In the genomic region with DNA sequence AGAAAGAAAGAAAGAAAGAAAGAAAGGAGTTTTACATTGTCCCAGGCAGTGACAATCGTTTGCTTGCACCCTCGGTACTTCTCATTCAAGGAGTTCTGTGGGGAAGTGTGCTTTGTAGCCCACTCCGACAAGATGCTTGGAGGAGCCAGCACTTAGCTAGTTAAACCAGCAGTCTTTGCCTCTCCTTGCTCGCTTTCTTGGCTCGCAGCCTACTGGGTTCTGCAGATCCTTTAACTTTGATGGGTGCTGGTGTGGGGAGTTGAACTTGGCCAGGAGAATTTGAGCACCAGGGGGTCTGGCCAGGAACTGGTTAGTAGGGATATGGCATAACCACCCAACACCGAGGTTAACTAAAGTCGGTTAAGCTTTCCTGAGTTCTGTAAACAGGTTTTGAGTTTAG, we compare ENCODE assay signal across 9 mouse cellular contexts.
A peak's percentile ranks its signal among the peaks of the same experiment; 100 is the strongest.
DNase-seq lines count a peak whose midpoint lies in the region; ATAC-seq and TF ChIP-seq lines count a peak whose summit lies in the region.
"Had no signal": no experiment of that assay in that cellular context is flagged by ENCODE, and none has a peak within 500 bp of the region (broad histone marks: within the 10 kb centered on the region; RNA-seq: fewer than 3 reads in every experiment).

No protein-coding gene starts in this region.

- no peaks in the 10 kb centered on the region for H3K9me3 ChIP-seq in lung, embryonic 14.5 days (ENCODE audit: low read depth, low read length)
- H3K9me3 ChIP-seq in intestine, postnatal 0 days (ENCODE audit: control insufficient read depth): no peaks in the 10 kb centered on the region
- H3K9me3 ChIP-seq in neural tube, embryonic 13.5 days: no peaks in the 10 kb centered on the region
- H3K9me3 ChIP-seq: megakaryocyte, embryonic 14.5 days had no signal

- H3K36me3 ChIP-seq in lung, embryonic 14.5 days (ENCODE audit: insufficient read depth): 0 out of 2 replicates have a peak, but pooled peaks cover 4% of the 10 kb centered on the region
- no peaks in the 10 kb centered on the region for H3K36me3 ChIP-seq in intestine, postnatal 0 days (ENCODE audit: control insufficient read depth, insufficient read depth)
- H3K36me3 ChIP-seq in neural tube, embryonic 13.5 days: no peaks in the 10 kb centered on the region

- no peak for TF ChIP-seq POLR2A in embryonic fibroblast, embryonic 13.5 days (IDR thresholded peaks at IDR 0.05; ENCODE audit: low read depth, low read length)

- H3K4me1 ChIP-seq in lung, embryonic 14.5 days (ENCODE audit: insufficient read depth): peaks cover 35% of the 10 kb centered on the region
- H3K4me1 ChIP-seq in embryonic fibroblast, embryonic 13.5 days (ENCODE audit: control insufficient read depth, insufficient read depth, low read length): peaks cover 7% of the 10 kb centered on the region; the same call in 1 of the 2 replicates
- H3K4me1 ChIP-seq in intestine, postnatal 0 days (replicated peaks; ENCODE audit: control insufficient read depth, insufficient read depth, low read length): peaks cover 9% of the 10 kb centered on the region; the same call in 1 of the 2 replicates
- H3K4me1 ChIP-seq in neural tube, embryonic 13.5 days (replicated peaks): peaks cover 65% of the 10 kb centered on the region

- no peak for TF ChIP-seq CTCF in lung, embryonic 14.5 days (IDR thresholded peaks at IDR 0.05; ENCODE audit: low read depth)
- TF ChIP-seq CTCF in embryonic fibroblast, embryonic 13.5 days (IDR thresholded peaks at IDR 0.05; ENCODE audit: borderline replicate concordance, insufficient read depth, low read length): no peak
- TF ChIP-seq CTCF in intestine, postnatal 0 days (IDR thresholded peaks at IDR 0.05; ENCODE audit: low read depth): no peak

- no peak for ATAC-seq in lung, embryonic 14.5 days (ENCODE audit: insufficient read depth)
- no peak for ATAC-seq in intestine, postnatal 0 days
- no peak for ATAC-seq in neural tube, embryonic 13.5 days (ENCODE audit: low read depth)

- H3K9ac ChIP-seq in lung, embryonic 14.5 days: peak overlapping the region; percentile 78; the same call in 1 of the 2 replicates
- no peak overlapping the region for H3K9ac ChIP-seq in intestine, postnatal 0 days (ENCODE audit: low read depth, low read length)
- H3K9ac ChIP-seq in neural tube, embryonic 13.5 days: peak overlapping the region; percentile 97

- 5% methylated on average over 7 of the region's 7 CpGs for WGBS in lung, embryonic 14.5 days
- 19% methylated on average over 7 of the region's 7 CpGs for WGBS in intestine, postnatal 0 days
- WGBS in neural tube, embryonic 13.5 days: 19% methylated on average over 7 of the region's 7 CpGs

- peak overlapping the region; percentile 90 for H3K4me2 ChIP-seq in lung, embryonic 14.5 days
- H3K4me2 ChIP-seq in intestine, postnatal 0 days (replicated peaks; ENCODE audit: low read depth): peak overlapping the region; percentile 92
- peak overlapping the region; percentile 85 for H3K4me2 ChIP-seq in neural tube, embryonic 13.5 days

- H3K4me3 ChIP-seq in lung, embryonic 14.5 days (ENCODE audit: low read depth, low read length): peak overlapping the region; percentile 67
- peak overlapping the region; percentile 85 for H3K4me3 ChIP-seq in embryonic fibroblast, embryonic 13.5 days (ENCODE audit: insufficient read depth, low read length)
- peak overlapping the region; percentile 69; the same call in 1 of the 2 replicates for H3K4me3 ChIP-seq in intestine, postnatal 0 days (ENCODE audit: low read depth, low read length)
- H3K4me3 ChIP-seq in neural tube, embryonic 13.5 days: peak overlapping the region; percentile 71

- DNase-seq in lung, embryonic 14.5 days: peak; percentile 72
- DNase-seq in lung, postnatal 36 days: no peak
- no peak for DNase-seq in embryo, embryonic 11 days
- no peak for DNase-seq in T-cell, adult 2 months (ENCODE audit: low spot score)
- DNase-seq in gastrocnemius, postnatal 10 days: no peak

- H3K27me3 ChIP-seq in lung, embryonic 14.5 days (ENCODE audit: insufficient read depth, low read length): no peaks in the 10 kb centered on the region
- no peaks in the 10 kb centered on the region for H3K27me3 ChIP-seq in intestine, postnatal 0 days (replicated peaks; ENCODE audit: control insufficient read depth, insufficient read depth, low read length)
- no peaks in the 10 kb centered on the region for H3K27me3 ChIP-seq in neural tube, embryonic 13.5 days

- H3K27ac ChIP-seq in lung, embryonic 14.5 days (ENCODE audit: low read depth): peak overlapping the region; percentile 99; the same call in 1 of the 2 replicates
- 0 out of 2 replicates have a peak overlapping the region, but pooled peaks have one; percentile 46 for H3K27ac ChIP-seq in embryonic fibroblast, embryonic 13.5 days (ENCODE audit: insufficient read depth, low read length)
- no peak overlapping the region for H3K27ac ChIP-seq in intestine, postnatal 0 days (ENCODE audit: low read depth, low read length)
- peak overlapping the region; percentile 99 for H3K27ac ChIP-seq in neural tube, embryonic 13.5 days (replicated peaks)
